Mouse (Mus musculus): ENCODE results near the gene Col25a1. TPM values are rescaled to one million over a fixed set of nuclear protein-coding genes. Genes with fewer than 3 reads are reported as not detected.

Gene Col25a1
- polyA plus RNA-seq, 1 experiment from 2014 or later, result 0.59 TPM

DNA sequence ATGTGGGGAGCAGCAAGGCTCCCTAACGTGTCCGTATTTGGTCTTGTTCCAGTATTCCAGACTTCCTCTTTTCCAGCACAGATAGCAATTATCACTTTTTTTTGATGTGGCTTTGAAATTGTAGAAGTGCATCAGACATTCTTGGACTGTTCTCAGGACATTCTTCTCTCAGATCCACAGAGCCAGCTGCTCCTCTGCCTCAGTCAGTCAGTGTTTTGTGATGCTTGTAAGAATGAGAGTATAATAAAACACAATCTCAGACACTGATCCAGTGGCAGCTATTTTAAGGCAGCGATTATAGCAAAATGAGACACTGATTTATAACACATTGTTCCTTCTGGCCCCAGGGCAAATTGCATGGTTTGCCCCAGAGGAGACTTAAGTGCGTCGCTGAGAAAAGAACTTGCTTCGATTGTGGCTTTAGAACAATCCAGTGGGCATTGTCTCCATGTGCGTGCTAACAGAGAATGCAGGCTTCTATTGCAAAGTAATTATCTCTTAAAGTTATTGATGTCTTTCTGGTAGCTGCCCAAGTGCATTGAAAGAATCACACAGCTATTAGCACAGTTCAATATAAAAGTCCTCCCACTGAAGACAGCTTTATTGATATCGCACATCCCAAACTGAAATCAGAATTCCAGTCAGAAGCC lies 111.5 kb downstream of the Col25a1 start:
- no peak overlapping the region for H3K27ac ChIP-seq (ENCODE audit: low read depth, low read length)
- 68% methylated on average over 8 of the region's 8 CpGs for WGBS

DNA sequence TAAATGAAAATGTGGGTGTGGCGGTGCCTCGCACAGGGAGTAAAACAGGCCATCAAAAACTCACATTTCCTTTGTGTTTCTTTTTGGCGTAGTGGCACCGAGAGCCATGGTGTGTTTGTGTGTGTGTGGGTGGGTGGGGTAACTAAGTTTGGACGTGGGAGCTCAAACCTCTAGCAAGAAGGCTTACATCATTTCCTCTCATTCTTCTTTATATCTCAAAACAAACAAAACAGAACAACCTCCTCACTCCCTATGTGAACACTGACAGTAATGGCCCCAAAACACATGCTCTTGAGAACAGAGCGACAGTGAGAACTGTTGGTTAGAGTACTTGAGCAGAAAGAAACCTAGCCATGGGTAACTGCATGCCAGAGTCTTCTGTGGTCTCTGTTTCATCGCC lies 121.1 kb downstream of the Col25a1 start:
- ATAC-seq, result no peak
- Histone ChIP-seq H3K27me3 (replicated peaks; ENCODE audit: control insufficient read depth, insufficient read depth, low read length) (no peaks in the 10 kb centered on the region), H3K9me3 (ENCODE audit: control insufficient read depth) (no peaks in the 10 kb centered on the region), H3K4me3 (ENCODE audit: low read depth, low read length) (no peak overlapping the region), H3K9ac (ENCODE audit: low read depth, low read length) (no peak overlapping the region), H3K4me2 (replicated peaks; ENCODE audit: low read depth) (no peak overlapping the region), H3K27ac (ENCODE audit: low read depth, low read length) (no peak overlapping the region), H3K36me3 (ENCODE audit: control insufficient read depth, insufficient read depth) (no peaks in the 10 kb centered on the region), H3K4me1 (replicated peaks; ENCODE audit: control insufficient read depth, insufficient read depth, low read length) (0 out of 2 replicates have a peak, but pooled peaks cover 3% of the 10 kb centered on the region)
- no peak for TF ChIP-seq CTCF (IDR thresholded peaks at IDR 0.05; ENCODE audit: low read depth)
- 72% methylated on average over 7 of the region's 7 CpGs for WGBS

More for the DNA sequence above, 111.5 kb downstream of the Col25a1 start:
- no peaks in the 10 kb centered on the region for H3K27me3 ChIP-seq (replicated peaks; ENCODE audit: control insufficient read depth, insufficient read depth, low read length)
- no peaks in the 10 kb centered on the region for H3K4me1 ChIP-seq (replicated peaks; ENCODE audit: control insufficient read depth, insufficient read depth, low read length)
- H3K9ac ChIP-seq (ENCODE audit: low read depth, low read length), result no peak overlapping the region
- H3K36me3 ChIP-seq (ENCODE audit: control insufficient read depth, insufficient read depth), result no peaks in the 10 kb centered on the region
- H3K4me2 ChIP-seq (replicated peaks; ENCODE audit: low read depth), result no peak overlapping the region
- no peak overlapping the region for H3K4me3 ChIP-seq (ENCODE audit: low read depth, low read length)
- ATAC-seq, result no peak
- H3K9me3 ChIP-seq (ENCODE audit: control insufficient read depth), result no peaks in the 10 kb centered on the region
- no peak for TF ChIP-seq CTCF (IDR thresholded peaks at IDR 0.05; ENCODE audit: low read depth)

DNA sequence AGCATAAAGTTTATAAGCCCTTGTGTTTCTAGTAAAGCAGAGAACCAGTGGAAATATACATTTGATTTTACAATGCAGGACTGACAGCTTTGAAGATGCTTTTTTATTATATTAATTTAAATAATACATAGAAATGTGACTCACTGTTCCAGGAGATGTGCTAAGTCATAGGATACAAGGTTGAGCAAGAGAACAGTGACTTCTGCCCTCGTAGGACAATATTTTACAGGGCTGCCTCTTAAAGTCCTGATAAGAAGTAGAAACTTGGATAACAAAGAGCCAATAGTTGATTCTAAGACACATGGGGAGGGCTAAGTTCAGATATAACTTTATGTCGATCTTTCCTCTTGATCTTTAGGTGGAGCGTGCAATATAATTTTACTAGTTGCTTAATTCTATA lies 124.8 kb downstream of the Col25a1 start:
- ATAC-seq, result peak; percentile 95
- WGBS, result 40% methylated on average over 3 of the region's 3 CpGs
- no peak overlapping the region for H3K4me2 ChIP-seq (replicated peaks; ENCODE audit: low read depth)
- 0 out of 2 replicates have a peak, but pooled peaks cover 3% of the 10 kb centered on the region for H3K4me1 ChIP-seq (replicated peaks; ENCODE audit: control insufficient read depth, insufficient read depth, low read length)
- no peak overlapping the region for H3K4me3 ChIP-seq (ENCODE audit: low read depth, low read length)
- no peak overlapping the region for H3K27ac ChIP-seq (ENCODE audit: low read depth, low read length)
- no peak overlapping the region for H3K9ac ChIP-seq (ENCODE audit: low read depth, low read length)
- no peak for TF ChIP-seq CTCF (IDR thresholded peaks at IDR 0.05; ENCODE audit: low read depth)
- no peaks in the 10 kb centered on the region for H3K27me3 ChIP-seq (replicated peaks; ENCODE audit: control insufficient read depth, insufficient read depth, low read length)
- H3K9me3 ChIP-seq (ENCODE audit: control insufficient read depth), result no peaks in the 10 kb centered on the region
- no peaks in the 10 kb centered on the region for H3K36me3 ChIP-seq (ENCODE audit: control insufficient read depth, insufficient read depth)

DNA sequence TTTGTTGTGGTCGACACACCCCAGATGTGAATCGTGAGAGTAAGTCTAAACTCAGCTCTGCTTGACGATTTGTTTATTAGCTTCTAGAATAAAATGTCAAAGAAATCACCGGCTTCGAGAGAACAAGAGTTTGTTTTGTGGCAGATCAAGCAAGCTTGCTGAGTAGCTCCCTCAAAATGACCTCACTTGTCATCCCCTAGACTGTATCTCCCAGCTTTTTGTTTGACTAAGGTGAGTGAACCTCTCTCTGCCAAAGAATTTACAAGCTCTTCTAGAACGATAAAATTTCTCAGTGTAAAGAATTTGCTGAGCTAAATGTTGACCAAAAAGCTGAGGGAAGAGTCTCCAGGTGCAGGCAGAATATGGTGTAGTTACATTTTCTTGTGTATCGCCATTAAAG lies 125.3 kb downstream of the Col25a1 start:
- 30% methylated on average over 7 of the region's 7 CpGs for WGBS
- no peak overlapping the region for H3K27ac ChIP-seq (ENCODE audit: low read depth, low read length)
- TF ChIP-seq CTCF (IDR thresholded peaks at IDR 0.05; ENCODE audit: low read depth), result no peak
- H3K27me3 ChIP-seq (replicated peaks; ENCODE audit: control insufficient read depth, insufficient read depth, low read length), result no peaks in the 10 kb centered on the region
- no peak overlapping the region for H3K4me3 ChIP-seq (ENCODE audit: low read depth, low read length)
- H3K9ac ChIP-seq (ENCODE audit: low read depth, low read length), result no peak overlapping the region
- no peaks in the 10 kb centered on the region for H3K9me3 ChIP-seq (ENCODE audit: control insufficient read depth)
- H3K4me2 ChIP-seq (replicated peaks; ENCODE audit: low read depth), result no peak overlapping the region
- no peak for ATAC-seq
- H3K36me3 ChIP-seq (ENCODE audit: control insufficient read depth, insufficient read depth), result no peaks in the 10 kb centered on the region
- 0 out of 2 replicates have a peak, but pooled peaks cover 3% of the 10 kb centered on the region for H3K4me1 ChIP-seq (replicated peaks; ENCODE audit: control insufficient read depth, insufficient read depth, low read length)

DNA sequence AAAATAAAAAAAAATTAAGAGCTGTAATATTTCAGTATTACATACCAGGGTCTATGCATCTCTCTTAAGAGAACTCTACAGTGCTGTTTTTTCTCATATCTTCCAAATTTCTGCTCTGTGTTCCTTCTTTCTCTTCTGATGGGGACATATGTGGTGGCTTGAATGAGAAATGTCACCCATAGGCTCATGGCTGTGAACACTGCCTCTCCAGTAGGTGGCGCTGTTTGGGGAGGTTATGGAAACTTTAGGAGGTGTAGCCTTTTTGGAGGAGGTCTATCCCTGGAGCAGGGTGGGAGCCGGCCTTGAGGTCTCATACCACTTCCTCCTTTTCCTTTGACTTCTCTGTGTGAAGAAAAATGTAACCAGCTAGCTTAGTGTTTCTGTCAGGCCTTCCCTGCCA lies 128.4 kb downstream of the Col25a1 start:
- Histone ChIP-seq H3K9me3 (ENCODE audit: control insufficient read depth) (no peaks in the 10 kb centered on the region), H3K36me3 (ENCODE audit: control insufficient read depth, insufficient read depth) (no peaks in the 10 kb centered on the region), H3K4me2 (replicated peaks; ENCODE audit: low read depth) (no peak overlapping the region), H3K4me3 (ENCODE audit: low read depth, low read length) (no peak overlapping the region), H3K27me3 (replicated peaks; ENCODE audit: control insufficient read depth, insufficient read depth, low read length) (no peaks in the 10 kb centered on the region), H3K4me1 (replicated peaks; ENCODE audit: control insufficient read depth, insufficient read depth, low read length) (0 out of 2 replicates have a peak, but pooled peaks cover 3% of the 10 kb centered on the region), H3K27ac (ENCODE audit: low read depth, low read length) (no peak overlapping the region), H3K9ac (ENCODE audit: low read depth, low read length) (no peak overlapping the region)
- peak; percentile 48 for TF ChIP-seq CTCF (IDR thresholded peaks at IDR 0.05; ENCODE audit: low read depth)
- 88% methylated on average over 2 of the region's 2 CpGs for WGBS
- ATAC-seq, result no peak

DNA sequence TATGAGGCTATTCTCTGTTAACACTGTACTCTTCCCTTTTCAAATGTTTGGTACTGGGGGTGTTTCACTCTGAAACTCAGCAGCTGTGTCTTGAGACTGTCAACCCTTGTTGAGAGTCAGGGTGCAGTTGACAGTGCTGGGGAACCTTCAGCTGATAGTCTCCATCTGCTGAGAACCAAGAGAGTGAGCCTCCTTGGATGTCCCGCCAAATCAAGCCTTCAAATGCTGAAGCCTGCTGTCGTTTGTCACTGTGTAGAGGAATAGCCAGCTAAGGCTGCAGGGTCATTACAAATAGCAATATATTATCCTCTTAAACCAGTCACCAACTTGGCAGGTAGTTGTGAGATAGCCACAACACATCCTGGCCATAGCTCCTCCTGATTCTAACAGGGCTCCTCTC lies 129.0 kb downstream of the Col25a1 start:
- Histone ChIP-seq H3K9ac (ENCODE audit: low read depth, low read length) (no peak overlapping the region), H3K27ac (ENCODE audit: low read depth, low read length) (no peak overlapping the region), H3K4me1 (replicated peaks; ENCODE audit: control insufficient read depth, insufficient read depth, low read length) (0 out of 2 replicates have a peak, but pooled peaks cover 3% of the 10 kb centered on the region), H3K4me2 (replicated peaks; ENCODE audit: low read depth) (no peak overlapping the region), H3K36me3 (ENCODE audit: control insufficient read depth, insufficient read depth) (no peaks in the 10 kb centered on the region), H3K27me3 (replicated peaks; ENCODE audit: control insufficient read depth, insufficient read depth, low read length) (no peaks in the 10 kb centered on the region), H3K9me3 (ENCODE audit: control insufficient read depth) (no peaks in the 10 kb centered on the region), H3K4me3 (ENCODE audit: low read depth, low read length) (no peak overlapping the region)
- no peak for ATAC-seq
- no peak for TF ChIP-seq CTCF (IDR thresholded peaks at IDR 0.05; ENCODE audit: low read depth)
- 61% methylated on average over 2 of the region's 2 CpGs for WGBS

Data from intestine, postnatal 0 days (tissue).